Mouse (Mus musculus): ENCODE measurements around the gene Scamp2.

GRCm38 (mm10) chr9:57598851-57599563 lies 38.3 kb downstream of the Scamp2 start:
- TF ChIP-seq POLR2A (IDR thresholded peaks at IDR 0.05; ENCODE audit: borderline replicate concordance, low read depth, low read length) (no peak), CTCF (IDR thresholded peaks at IDR 0.05; ENCODE audit: low read depth, low read length) (no peak)
